Mouse (Mus musculus) neural tube, embryonic 13.5 days (tissue): ENCODE data around the gene Id1. TPM values are rescaled to one million over a fixed set of nuclear protein-coding genes. Genes with fewer than 3 reads are reported as not detected.

Experiments
- ATAC-seq: fragments of 200-750 bp; cut with Nextera tagmentation; 2 replicates; pipeline ENCODE4 v1.8.0; 2017; ENCODE audit warnings: low read depth, mild to moderate bottlenecking, moderate TSS enrichment, moderate library complexity
- H3K27ac ChIP-seq: fragments of 300-500 bp; sonication (generic); replicated peaks from 2 replicates; pipeline ENCODE4 v1.5.1; 2015; ENCODE audit warnings: moderate library complexity, mild to moderate bottlenecking, inconsistent platforms
- H3K27me3 ChIP-seq: fragments of 300-500 bp; sonication (generic); 2 replicates; pipeline ENCODE4 v1.6.1; 2015; ENCODE audit warnings: mild to moderate bottlenecking, inconsistent platforms
- H3K36me3 ChIP-seq: fragments of 300-500 bp; sonication (generic); 2 replicates; pipeline ENCODE4 v1.6.1; 2015; ENCODE audit warnings: mild to moderate bottlenecking, inconsistent platforms
- H3K4me1 ChIP-seq: fragments of 300-500 bp; sonication (generic); replicated peaks from 2 replicates; pipeline ENCODE4 v1.6.1; 2015; ENCODE audit warnings: inconsistent platforms
- H3K4me2 ChIP-seq: fragments of 300-500 bp; sonication (generic); 2 replicates; pipeline ENCODE4 v1.6.1; 2015; ENCODE audit warnings: inconsistent platforms, mild to moderate bottlenecking, moderate library complexity
- H3K4me3 ChIP-seq: fragments of 300-500 bp; sonication (generic); 2 replicates; pipeline ENCODE4 v1.5.1; 2015; ENCODE audit warnings: mild to moderate bottlenecking, inconsistent platforms
- H3K9ac ChIP-seq: fragments of 300-500 bp; sonication (generic); 2 replicates; pipeline ENCODE4 v1.6.1; 2015; ENCODE audit warnings: moderate library complexity, mild to moderate bottlenecking, inconsistent platforms
- H3K9me3 ChIP-seq: fragments of 300-500 bp; sonication (generic); 2 replicates; pipeline ENCODE4 v1.6.1; 2016; ENCODE audit warnings: inconsistent platforms
- WGBS: fragments of 180-500 bp; shearing (Covaris S2); methylation state at CpG from one replicate; pipeline ENCODE4 v1.1.7; 2015; 5-methylcytosine and 5-hydroxymethylcytosine counted together
- polyA plus RNA-seq: library from polyadenylated mRNA; unstranded; fragments of >200 nt; fragmentation: Nextera tagmentation; extraction: Ambion mirVana; gene quantifications from 2 replicates; pipeline ENCODE4 v1.2.1, GENCODE M21; 2015

Id1 gene
- polyA plus RNA-seq, 1 experiment from 2014 or later = 63.6 TPM

DNA sequence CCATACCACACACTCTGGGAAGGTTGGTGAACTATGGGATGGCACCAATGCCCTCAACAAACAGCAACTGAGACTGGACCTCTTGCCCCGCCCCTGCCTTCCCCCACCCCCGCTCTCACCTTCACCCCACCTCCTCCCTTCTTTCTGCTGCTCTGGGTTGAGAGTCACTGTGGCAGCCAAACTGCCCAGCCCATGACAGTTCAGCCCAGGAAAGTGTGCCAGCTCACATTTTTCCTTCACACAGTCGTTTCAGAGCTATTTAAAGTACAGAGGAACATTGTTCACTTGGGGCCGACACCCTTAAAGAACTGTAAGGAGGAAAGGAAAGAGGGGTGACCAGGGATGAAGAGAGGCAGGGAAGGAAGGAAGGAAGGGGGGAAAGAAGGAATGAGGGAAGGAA, 22.3 kb downstream of the Id1 start:
- H3K36me3 ChIP-seq = no peaks in the 10 kb centered on the region
- H3K4me1 ChIP-seq = peaks cover 19% of the 10 kb centered on the region
- H3K4me3 ChIP-seq = no peak overlapping the region
- no peak overlapping the region for H3K9ac ChIP-seq
- no peak overlapping the region for H3K4me2 ChIP-seq
- 62% methylated on average over 4 of the region's 4 CpGs for WGBS
- peaks cover 11% of the 10 kb centered on the region for H3K27me3 ChIP-seq
- ATAC-seq = no peak
- no peaks in the 10 kb centered on the region for H3K9me3 ChIP-seq
- H3K27ac ChIP-seq = no peak overlapping the region

DNA sequence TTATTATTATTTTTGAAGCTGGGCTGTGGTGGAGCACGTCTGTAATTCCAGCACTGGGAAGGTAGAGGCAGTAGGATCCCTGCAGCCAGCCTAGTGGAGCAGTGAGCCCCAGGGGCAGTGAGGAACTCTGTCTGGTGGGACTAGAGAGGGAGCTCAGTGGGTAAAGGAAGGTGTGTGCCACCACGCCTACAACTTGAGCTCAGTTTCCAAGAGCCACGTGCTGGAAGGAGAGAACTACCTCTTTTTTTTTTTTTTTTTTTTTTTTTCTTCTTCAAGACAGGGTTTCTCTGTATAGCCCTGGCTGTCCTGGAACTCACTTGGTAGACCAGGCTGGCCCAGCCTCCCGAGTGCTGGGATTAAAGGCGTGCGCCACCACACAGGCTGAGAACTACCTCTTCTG, 27.3 kb downstream of the Id1 start:
- H3K27ac ChIP-seq = no peak overlapping the region
- H3K27me3 ChIP-seq = no peaks in the 10 kb centered on the region
- no peak overlapping the region for H3K4me3 ChIP-seq
- ATAC-seq = no peak
- H3K9ac ChIP-seq = no peak overlapping the region
- WGBS = 88% methylated on average over 6 of the region's 6 CpGs
- peaks cover 24% of the 10 kb centered on the region for H3K4me1 ChIP-seq
- H3K9me3 ChIP-seq = no peaks in the 10 kb centered on the region
- H3K4me2 ChIP-seq = no peak overlapping the region
- no peaks in the 10 kb centered on the region for H3K36me3 ChIP-seq

DNA sequence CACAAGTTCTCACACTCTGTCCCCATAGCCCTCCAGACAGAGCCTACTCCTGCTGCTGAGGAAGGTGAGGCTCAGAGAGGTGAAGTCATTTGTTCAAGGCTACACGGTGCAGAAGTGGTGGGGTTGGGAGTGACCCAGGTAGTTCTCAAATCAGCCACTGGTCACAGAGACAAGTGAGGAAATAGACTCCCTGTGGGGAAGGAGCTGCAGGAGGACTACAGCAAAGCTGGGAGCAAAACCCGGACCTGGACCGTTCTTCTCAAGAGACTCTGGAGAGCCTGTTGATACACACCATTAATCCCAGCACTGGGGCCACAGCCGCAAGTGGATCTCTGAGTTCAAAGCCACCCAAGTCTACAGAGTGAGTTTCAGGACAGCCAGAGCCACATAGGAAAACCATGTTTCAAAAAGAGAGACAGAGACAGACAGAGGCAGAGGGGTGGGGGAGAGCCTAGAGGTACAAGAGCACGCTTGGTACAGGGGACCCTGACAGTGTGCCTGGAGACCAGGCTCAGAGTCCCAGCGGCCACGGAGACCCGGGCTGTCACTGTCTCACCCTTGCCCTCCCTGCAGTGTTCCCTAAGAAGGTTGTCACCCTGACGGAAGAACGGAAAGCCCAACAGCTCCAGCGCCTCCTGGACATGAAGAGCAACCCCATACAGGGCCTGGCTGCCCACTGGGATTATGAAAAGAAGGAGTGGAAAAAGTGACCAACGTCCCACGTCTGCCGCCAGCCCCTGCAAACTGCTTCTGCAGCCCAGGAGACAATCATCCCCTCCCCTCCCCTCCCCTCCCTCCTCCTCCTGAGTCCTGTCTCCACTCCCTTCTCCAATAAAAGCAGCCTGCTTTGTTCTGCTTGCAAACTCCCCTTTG, 28.4 kb downstream of the Id1 start:
- H3K9me3 ChIP-seq = no peaks in the 10 kb centered on the region
- ATAC-seq = peak; percentile 51; the same call in 1 of the 2 replicates
- H3K4me3 ChIP-seq = no peak overlapping the region
- peaks cover 24% of the 10 kb centered on the region for H3K4me1 ChIP-seq
- 2% methylated on average over 14 of the region's 14 CpGs for WGBS
- no peaks in the 10 kb centered on the region for H3K27me3 ChIP-seq
- H3K9ac ChIP-seq = peak overlapping the region; percentile 57
- H3K27ac ChIP-seq = 0 out of 2 replicates have a peak overlapping the region, but pooled peaks have one; percentile 7
- no peaks in the 10 kb centered on the region for H3K36me3 ChIP-seq
- peak overlapping the region; percentile 40 for H3K4me2 ChIP-seq

DNA sequence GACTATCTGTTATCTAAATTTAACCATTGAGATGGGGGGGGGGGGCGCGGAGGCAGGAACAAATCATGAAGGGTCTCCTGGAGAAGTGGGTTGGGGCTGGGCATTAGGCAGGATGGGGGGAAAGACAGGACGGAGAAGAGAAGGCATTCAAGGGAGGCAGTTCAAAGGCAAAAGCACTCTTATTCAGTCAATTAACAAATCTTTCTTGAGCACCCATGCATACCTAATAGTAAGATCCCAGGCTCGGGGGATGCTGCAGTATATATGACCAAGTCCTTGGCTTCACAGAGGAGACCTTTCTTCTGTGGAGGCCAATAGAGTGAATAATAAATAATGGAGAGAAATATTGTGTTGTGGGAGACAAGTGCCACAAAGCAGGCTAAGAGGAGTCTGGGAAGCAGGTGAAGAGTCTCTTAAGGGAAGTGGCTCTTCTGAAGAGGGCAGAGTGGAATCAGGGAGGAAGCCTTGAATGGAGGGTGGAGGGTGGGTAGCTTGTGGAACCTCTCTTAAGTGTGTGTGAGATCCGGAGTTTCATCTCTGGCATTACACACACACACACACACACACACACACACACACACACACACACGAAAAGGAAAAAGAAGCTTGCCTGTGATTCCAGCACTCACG, 29.1 kb downstream of the Id1 start:
- 29% methylated on average over 7 of the region's 7 CpGs for WGBS
- H3K4me3 ChIP-seq = no peak overlapping the region
- 0 out of 2 replicates have a peak overlapping the region, but pooled peaks have one; percentile 7 for H3K27ac ChIP-seq
- H3K9me3 ChIP-seq = no peaks in the 10 kb centered on the region
- no peaks in the 10 kb centered on the region for H3K36me3 ChIP-seq
- no peaks in the 10 kb centered on the region for H3K27me3 ChIP-seq
- peak overlapping the region; percentile 40 for H3K4me2 ChIP-seq
- peaks cover 24% of the 10 kb centered on the region for H3K4me1 ChIP-seq
- peak overlapping the region; percentile 57 for H3K9ac ChIP-seq
- ATAC-seq = peak; percentile 51; the same call in 1 of the 2 replicates

DNA sequence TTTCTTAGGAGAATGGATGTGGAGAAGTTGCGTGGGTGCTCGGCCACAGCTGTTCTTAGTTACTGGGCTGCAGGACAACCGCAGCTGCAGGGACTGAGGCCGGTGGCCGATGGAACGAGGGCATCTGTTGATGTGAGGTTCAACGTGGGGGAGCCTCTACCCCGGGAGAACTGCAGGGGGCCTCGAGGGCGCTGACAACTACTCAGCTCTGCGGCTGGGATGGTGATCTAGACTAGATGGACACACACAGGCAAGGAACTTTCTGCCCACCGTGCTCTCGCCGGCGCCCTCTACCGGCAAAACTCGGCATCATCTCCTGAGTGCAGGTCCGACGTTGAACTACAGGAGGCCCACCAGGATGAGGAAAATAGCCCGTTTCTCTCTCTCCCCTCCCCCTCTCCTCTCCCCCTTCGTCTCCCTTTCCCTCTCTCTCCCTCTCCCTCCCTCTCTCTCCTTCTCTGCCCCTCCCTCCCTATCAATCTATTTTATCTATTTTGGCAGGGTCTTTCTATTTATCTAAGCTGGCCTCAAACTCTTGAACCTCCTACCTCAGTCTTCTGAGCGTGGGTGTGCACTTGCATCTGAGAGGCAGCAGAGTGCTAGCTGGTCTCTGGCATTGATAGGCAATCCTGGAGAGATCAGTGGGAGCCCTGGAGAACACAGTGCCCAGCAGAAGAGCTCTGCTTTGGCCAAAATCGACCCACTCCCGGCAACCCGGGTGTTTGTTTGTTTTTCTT, 30.5 kb downstream of the Id1 start:
- H3K9ac ChIP-seq = no peak overlapping the region
- no peaks in the 10 kb centered on the region for H3K36me3 ChIP-seq
- H3K4me1 ChIP-seq = peaks cover 24% of the 10 kb centered on the region
- no peak for ATAC-seq
- no peak overlapping the region for H3K4me2 ChIP-seq
- no peak overlapping the region for H3K27ac ChIP-seq
- no peaks in the 10 kb centered on the region for H3K9me3 ChIP-seq
- no peaks in the 10 kb centered on the region for H3K27me3 ChIP-seq
- 19% methylated on average over 25 of the region's 25 CpGs for WGBS
- no peak overlapping the region for H3K4me3 ChIP-seq

DNA sequence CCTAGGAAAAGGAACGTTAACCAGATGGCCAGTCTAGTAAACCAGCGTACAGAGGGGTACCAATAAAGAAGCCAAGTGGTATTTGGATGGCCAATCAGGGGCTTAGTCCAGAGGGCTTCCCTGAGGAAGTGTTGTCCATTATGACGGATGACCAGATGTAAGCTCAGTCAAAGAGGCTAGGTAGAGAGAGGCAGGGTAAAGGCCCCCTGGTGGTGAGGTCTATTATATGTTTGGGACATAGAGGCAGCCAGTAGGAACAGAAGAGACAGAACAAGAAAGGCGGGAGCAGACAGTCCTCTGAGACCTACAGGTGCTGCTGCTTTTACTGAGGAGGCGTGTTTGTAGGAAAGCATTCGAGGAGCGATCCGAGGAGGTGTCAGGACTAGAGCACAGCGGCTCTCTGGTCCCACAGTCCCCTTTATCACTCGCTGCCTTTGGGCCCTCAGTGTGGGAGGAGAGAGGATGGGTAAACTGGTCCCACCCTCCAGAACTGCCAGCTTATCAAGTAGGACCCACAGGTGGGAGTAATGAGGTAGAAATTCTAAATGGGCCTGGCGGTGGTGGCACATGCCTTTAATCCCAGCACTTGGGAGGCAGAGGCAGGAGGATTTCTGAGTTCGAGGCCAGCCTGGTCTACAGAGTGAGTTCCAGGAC, 31.7 kb downstream of the Id1 start:
- Histone ChIP-seq H3K4me3 (no peak overlapping the region), H3K9me3 (no peaks in the 10 kb centered on the region), H3K9ac (no peak overlapping the region), H3K27ac (no peak overlapping the region), H3K4me2 (no peak overlapping the region), H3K27me3 (no peaks in the 10 kb centered on the region), H3K4me1 (peaks cover 24% of the 10 kb centered on the region), H3K36me3 (no peaks in the 10 kb centered on the region)
- no peak for ATAC-seq
- WGBS = 55% methylated on average over 12 of the region's 12 CpGs

DNA sequence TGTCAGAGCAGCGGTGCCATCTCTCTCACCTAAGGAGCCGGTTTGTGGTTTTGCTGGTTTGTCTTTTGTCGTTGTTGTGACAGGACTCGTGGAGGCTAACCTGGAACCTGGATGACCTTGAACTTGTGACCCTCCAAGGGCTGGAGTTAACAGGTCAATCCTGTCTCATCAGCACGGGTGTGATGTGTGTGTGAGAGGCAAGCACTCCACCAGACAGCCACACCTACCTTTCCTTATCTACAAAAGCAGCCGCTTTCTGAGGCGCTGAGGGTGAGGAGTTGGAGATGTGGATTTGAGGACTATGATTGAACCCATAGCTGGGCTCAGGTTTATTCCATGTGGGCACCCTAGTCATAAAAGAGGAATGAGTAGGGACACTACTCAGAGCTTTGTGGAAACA, 33.6 kb downstream of the Id1 start:
- Histone ChIP-seq H3K27me3 (no peaks in the 10 kb centered on the region), H3K36me3 (no peaks in the 10 kb centered on the region), H3K9me3 (no peaks in the 10 kb centered on the region), H3K27ac (no peak overlapping the region), H3K4me1 (peaks cover 12% of the 10 kb centered on the region), H3K4me3 (no peak overlapping the region), H3K9ac (no peak overlapping the region), H3K4me2 (no peak overlapping the region)
- ATAC-seq = no peak
- WGBS = 89% methylated on average over 7 of the region's 7 CpGs

DNA sequence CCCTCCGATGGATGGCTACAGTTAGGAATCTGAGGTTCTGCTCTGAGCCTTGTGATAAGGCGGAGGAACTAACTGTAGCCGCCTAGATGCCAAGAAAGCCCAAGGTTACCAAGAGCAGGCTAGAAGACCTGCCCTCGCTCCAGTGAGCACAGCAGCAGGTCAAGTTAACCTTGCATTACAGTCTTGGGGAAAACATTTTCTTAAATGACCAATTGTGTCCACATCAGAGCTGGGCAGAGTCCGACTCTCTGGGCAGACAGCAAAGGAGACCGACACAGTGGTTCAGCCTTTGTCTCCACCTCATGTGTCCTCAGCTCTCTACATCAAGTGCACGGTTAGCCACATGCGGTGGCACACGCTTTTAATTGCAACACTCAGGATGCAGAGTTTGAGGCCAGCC, 35.5 kb downstream of the Id1 start:
- WGBS = 91% methylated on average over 9 of the region's 9 CpGs
- Histone ChIP-seq H3K4me3 (no peak overlapping the region), H3K4me2 (no peak overlapping the region), H3K9ac (no peak overlapping the region), H3K27ac (no peak overlapping the region), H3K27me3 (no peaks in the 10 kb centered on the region), H3K4me1 (no peaks in the 10 kb centered on the region), H3K36me3 (no peaks in the 10 kb centered on the region), H3K9me3 (no peaks in the 10 kb centered on the region)
- ATAC-seq = no peak

DNA sequence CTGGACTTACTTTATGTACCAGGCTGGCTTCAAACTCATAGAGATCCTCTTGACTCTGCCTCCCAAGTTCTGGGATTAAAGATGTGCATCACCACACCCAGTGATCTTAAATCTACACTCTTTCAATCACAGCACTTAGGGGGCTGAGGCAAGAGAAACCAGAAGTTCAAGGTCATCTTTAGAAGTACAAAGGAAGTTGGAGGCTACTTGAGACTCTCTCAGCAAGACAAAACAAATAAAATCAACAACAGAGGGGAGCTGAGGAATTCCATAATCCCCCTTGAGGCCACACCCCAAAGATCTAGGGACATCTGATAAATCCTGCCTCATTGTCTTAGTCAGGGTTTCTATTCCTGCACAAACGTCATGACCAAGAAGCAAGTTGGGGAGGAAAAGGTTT, 36.2 kb downstream of the Id1 start:
- no peaks in the 10 kb centered on the region for H3K9me3 ChIP-seq
- H3K4me1 ChIP-seq = no peaks in the 10 kb centered on the region
- no peak overlapping the region for H3K4me3 ChIP-seq
- no peak for ATAC-seq
- H3K36me3 ChIP-seq = no peaks in the 10 kb centered on the region
- no peaks in the 10 kb centered on the region for H3K27me3 ChIP-seq
- no peak overlapping the region for H3K9ac ChIP-seq
- H3K4me2 ChIP-seq = no peak overlapping the region
- no peak overlapping the region for H3K27ac ChIP-seq
- 37% methylated on average over 1 of the region's 1 CpGs for WGBS

DNA sequence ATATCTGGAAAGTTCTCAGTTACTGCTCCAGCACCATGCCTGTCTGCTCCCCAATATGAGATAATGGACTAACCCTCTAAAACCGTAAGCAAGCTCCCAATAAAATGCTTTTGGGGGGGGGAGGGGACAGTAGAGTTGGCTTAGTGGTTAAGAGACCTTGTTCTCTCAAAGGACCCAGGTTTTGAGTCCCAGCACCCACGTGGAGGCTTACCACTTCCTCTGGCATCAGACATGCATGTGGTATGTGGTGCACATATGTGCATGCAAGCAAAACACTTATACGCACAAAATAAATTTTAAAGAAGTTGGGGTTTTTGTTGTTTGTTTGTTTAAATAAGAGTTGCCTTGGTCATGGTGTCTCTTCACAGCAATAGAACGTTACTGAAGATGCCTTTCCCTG, 39.3 kb downstream of the Id1 start:
- H3K4me3 ChIP-seq = no peak overlapping the region
- no peak overlapping the region for H3K9ac ChIP-seq
- no peaks in the 10 kb centered on the region for H3K27me3 ChIP-seq
- H3K27ac ChIP-seq = no peak overlapping the region
- H3K4me1 ChIP-seq = no peaks in the 10 kb centered on the region
- ATAC-seq = no peak
- WGBS = 84% methylated on average over 4 of the region's 4 CpGs
- H3K36me3 ChIP-seq = peaks cover 19% of the 10 kb centered on the region
- no peaks in the 10 kb centered on the region for H3K9me3 ChIP-seq
- no peak overlapping the region for H3K4me2 ChIP-seq

DNA sequence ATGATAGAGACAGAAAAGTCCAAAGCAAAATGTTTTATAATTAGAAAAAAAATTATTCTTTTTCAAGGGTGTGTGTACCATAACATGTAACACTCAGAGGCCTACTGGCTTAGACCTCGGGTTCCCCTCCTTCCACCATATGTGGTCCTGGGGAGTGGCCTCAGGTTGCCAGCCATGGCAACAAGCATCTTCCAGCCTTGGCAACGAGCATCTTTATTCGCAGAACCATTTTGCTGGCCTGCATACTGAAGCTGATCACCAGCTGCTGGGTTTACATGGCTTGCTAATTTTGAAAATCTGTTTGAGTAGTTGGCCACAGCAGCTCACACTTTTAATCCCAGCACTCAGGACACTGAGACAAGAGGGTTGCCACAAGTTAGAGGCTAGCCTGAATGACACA, 40.0 kb downstream of the Id1 start:
- Histone ChIP-seq H3K27ac (no peak overlapping the region), H3K9me3 (no peaks in the 10 kb centered on the region), H3K27me3 (no peaks in the 10 kb centered on the region), H3K4me2 (no peak overlapping the region), H3K4me3 (no peak overlapping the region), H3K36me3 (peaks cover 25% of the 10 kb centered on the region), H3K9ac (no peak overlapping the region), H3K4me1 (no peaks in the 10 kb centered on the region)
- 88% methylated on average over 3 of the region's 3 CpGs for WGBS
- ATAC-seq = no peak

DNA sequence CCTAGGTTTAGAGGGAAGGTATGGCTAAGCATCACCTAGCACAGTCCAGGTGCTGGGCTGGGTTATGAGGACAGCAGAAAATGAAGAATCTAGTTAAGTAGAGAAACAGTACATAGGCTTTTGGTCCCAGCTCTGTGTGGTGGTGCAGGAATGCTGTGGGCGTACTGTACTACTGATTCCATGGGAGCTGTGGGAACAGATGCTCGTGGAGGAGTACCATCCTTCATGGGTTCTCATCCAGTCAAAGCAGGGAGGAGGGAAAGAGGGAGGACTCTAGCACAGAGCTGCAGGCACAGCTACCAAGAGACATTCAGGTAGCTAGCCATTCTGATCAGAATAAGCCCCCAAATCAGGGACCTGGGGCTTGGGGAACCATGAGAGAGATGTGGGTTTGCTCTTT, 40.4 kb downstream of the Id1 start:
- WGBS = 81% methylated on average over 2 of the region's 2 CpGs
- Histone ChIP-seq H3K36me3 (peaks cover 30% of the 10 kb centered on the region), H3K4me2 (no peak overlapping the region), H3K27ac (no peak overlapping the region), H3K4me1 (no peaks in the 10 kb centered on the region), H3K27me3 (no peaks in the 10 kb centered on the region), H3K9ac (no peak overlapping the region), H3K4me3 (no peak overlapping the region), H3K9me3 (no peaks in the 10 kb centered on the region)
- no peak for ATAC-seq
